Mouse (Mus musculus) gastrocnemius, adult 2 months (tissue): ENCODE measurements around the gene Olfr1278. TPM values are rescaled to one million over a fixed set of nuclear protein-coding genes. Genes with fewer than 3 reads are reported as not detected.
"Not testable (repeated sequence)": the region's sequence is repeated elsewhere in the genome, so short reads cannot be mapped to it uniquely, and the experiment has no call there.

Experiments
- DNase-seq: peaks from one replicate; pipeline ENCODE4 v3.0.0; 2022
- H3K27ac ChIP-seq: fragments of 200-600 bp; 2 replicates; pipeline ENCODE4 v1.8.1; 2022; ENCODE audit warnings: mild to moderate bottlenecking
- H3K4me3 ChIP-seq: fragments of 200-600 bp; 2 replicates; pipeline ENCODE4 v1.8.1; 2022; ENCODE audit warnings: mild to moderate bottlenecking, moderate library complexity
- CTCF ChIP-seq: fragments of 200-600 bp; IDR thresholded peaks from 2 replicates; pipeline ENCODE4 v1.8.1; 2022; ENCODE audit warnings: antibody characterized with exemption, mild to moderate bottlenecking, moderate library complexity
- intact Hi-C: fragments of 180-260 bp; cut with DNase I; formaldehyde crosslinking; loops from one replicate; pipeline ENCODE4 v1.15.1; 2025
- long read RNA-seq, 2 experiments: library from polyadenylated mRNA; stranded (forward); transcript quantifications; one replicate each; pipeline ENCODE4 v2.0.0; 2021
- total RNA-seq, 2 experiments: library from RNA; stranded (reverse); gene quantifications; 2 replicates each; pipeline ENCODE4 v1.2.3; 2021

Gene Olfr1278
- not detected for total RNA-seq
- long read RNA-seq, experiment 1: 0 reads
- long read RNA-seq, experiment 2: 0 reads

- H3K27ac ChIP-seq: no peak within 1 kb of the TSS
- TF ChIP-seq CTCF: no peak
- no peak within 1 kb of the TSS for H3K4me3 ChIP-seq
- intact Hi-C loops: no loop called here
- no peak for DNase-seq
Observed at GRCm38 (mm10) chr2:111289836-111290235, at the start of gene Olfr1278. Gene Olfr1278 (plus strand): TSS chr2:111290136.

- no peak for TF ChIP-seq CTCF
- intact Hi-C loops: no loop called here
- no peak for DNase-seq
Observed at GRCm38 (mm10) chr2:111254216-111254615, 35.7 kb upstream of the Olfr1278 start, which contains the start of gene Olfr1276. Gene Olfr1276 (plus strand): TSS chr2:111254516.

GRCm38 (mm10) chr2:111274006-111274405 lies 15.9 kb upstream of the Olfr1278 start, which contains the start of gene Olfr1277:
Gene Olfr1277 (minus strand): TSS chr2:111274106.
- no peak for TF ChIP-seq CTCF
- DNase-seq: no peak
- H3K4me3 ChIP-seq: no peak within 1 kb of the TSS
- intact Hi-C loops: no loop called here
- H3K27ac ChIP-seq: no peak within 1 kb of the TSS

More at GRCm38 (mm10) chr2:111254216-111254615, 35.7 kb upstream of the Olfr1278 start, which contains the start of gene Olfr1276:
- Histone ChIP-seq H3K4me3 (no peak within 1 kb of the TSS), H3K27ac (no peak within 1 kb of the TSS)

- intact Hi-C loops: no loop called here
- no peak overlapping the region for H3K27ac ChIP-seq
- no peak for TF ChIP-seq CTCF
- no peak overlapping the region for H3K4me3 ChIP-seq
- no peak for DNase-seq
Observed at GRCm38 (mm10) chr2:111298541-111298940, 8.6 kb downstream of the Olfr1278 start.

GRCm38 (mm10) chr2:111300374-111300773 lies 10.4 kb downstream of the Olfr1278 start, which contains the start of gene Olfr1279:
Gene Olfr1279 (plus strand): TSS chr2:111300635.
- DNase-seq: no peak
- H3K27ac ChIP-seq: no peak within 1 kb of the TSS
- no peak within 1 kb of the TSS for H3K4me3 ChIP-seq
- intact Hi-C loops: no loop called here
- TF ChIP-seq CTCF: no peak

GRCm38 (mm10) chr2:111313717-111314116 lies 23.8 kb downstream of the Olfr1278 start, which contains the start of gene Olfr1280:
Gene Olfr1280 (plus strand): TSS chr2:111314017.
- DNase-seq: no peak
- TF ChIP-seq CTCF: no peak
- intact Hi-C loops: no loop called here
- no peak within 1 kb of the TSS for H3K27ac ChIP-seq
- H3K4me3 ChIP-seq: no peak within 1 kb of the TSS

- Histone ChIP-seq H3K27ac (no peak within 1 kb of the TSS), H3K4me3 (no peak within 1 kb of the TSS)
- no peak for DNase-seq
- intact Hi-C loops: no loop called here
- no peak for TF ChIP-seq CTCF
Observed at GRCm38 (mm10) chr2:111326220-111326619, 36.3 kb downstream of the Olfr1278 start, which contains the start of gene Olfr1281. Gene Olfr1281 (plus strand): TSS chr2:111326520.

GRCm38 (mm10) chr2:111333721-111334120 lies 43.8 kb downstream of the Olfr1278 start:
- intact Hi-C loops, DNase-seq, H3K4me3 ChIP-seq, H3K27ac ChIP-seq: not testable (repeated sequence)

GRCm38 (mm10) chr2:111335976-111336375 lies 46.0 kb downstream of the Olfr1278 start, which contains the start of gene Olfr1282:
Gene Olfr1282 (minus strand): TSS chr2:111336076.
- Histone ChIP-seq H3K4me3 (no peak within 1 kb of the TSS), H3K27ac (no peak within 1 kb of the TSS)
- intact Hi-C loops: no loop called here
- DNase-seq: no peak
- no peak for TF ChIP-seq CTCF

Other genes with a start within 250 kb of the Olfr1278 start
- not detected for gene Gm13941, start 184.2 kb upstream of the Olfr1278 start, total RNA-seq
- not detected for gene Gm15130, start 137.2 kb upstream of the Olfr1278 start, total RNA-seq
- not detected for gene 4930430A15Rik, start 60.5 kb upstream of the Olfr1278 start, total RNA-seq
- not detected for gene Olfr1275, start 54.9 kb upstream of the Olfr1278 start, total RNA-seq
- not detected for gene Olfr1276, start 35.6 kb upstream of the Olfr1278 start, total RNA-seq
- gene Olfr1277, start 16.0 kb upstream of the Olfr1278 start, total RNA-seq: not detected
- gene Olfr1279, start 10.5 kb downstream of the Olfr1278 start, total RNA-seq: not detected
- not detected for gene Olfr1280, start 23.9 kb downstream of the Olfr1278 start, total RNA-seq
- gene Olfr1281, start 36.4 kb downstream of the Olfr1278 start, total RNA-seq: not detected
- gene Olfr1282, start 45.9 kb downstream of the Olfr1278 start, total RNA-seq: not detected
- not detected for gene Olfr1283, start 76.7 kb downstream of the Olfr1278 start, total RNA-seq
- gene Olfr1284, start 85.4 kb downstream of the Olfr1278 start, total RNA-seq: not detected
- not detected for gene Olfr1286, start 133.0 kb downstream of the Olfr1278 start, total RNA-seq
- not detected for gene Olfr1287, start 159.0 kb downstream of the Olfr1278 start, total RNA-seq
- not detected for gene Olfr1288, start 184.0 kb downstream of the Olfr1278 start, total RNA-seq
- gene Olfr1289, start 190.7 kb downstream of the Olfr1278 start, total RNA-seq: not detected
- not detected for gene Olfr1290, start 203.7 kb downstream of the Olfr1278 start, total RNA-seq
- not detected for gene Olfr1291-ps1, start 207.0 kb downstream of the Olfr1278 start, total RNA-seq
- not detected for gene Olfr1293-ps, start 235.1 kb downstream of the Olfr1278 start, total RNA-seq